Mouse (Mus musculus) gastrocnemius, postnatal 4 days (tissue): Measurements from ENCODE around the gene Etfbkmt. TPM values are rescaled to one million over a fixed set of nuclear protein-coding genes. Genes with fewer than 3 reads are reported as not detected.
"Not testable (repeated sequence)": the region's sequence is repeated elsewhere in the genome, so short reads cannot be mapped to it uniquely, and the experiment has no call there.

Source experiments
- DNase-seq, 2 experiments: peaks; one replicate each; pipeline ENCODE4 v3.0.0; 2021 to 2022; ENCODE audit warnings: low spot score in 2 of 2, mixed read lengths in 2 of 2
- long read RNA-seq, 2 experiments: library from polyadenylated mRNA; stranded (forward); transcript quantifications; one replicate each; pipeline ENCODE4 v2.0.0; 2021
- total RNA-seq, 2 experiments: library from RNA; stranded (reverse); gene quantifications; 2 replicates each; pipeline ENCODE4 v1.2.3; 2021

Etfbkmt gene
- total RNA-seq: 1 to 10 TPM; 8.0 to 9.0 TPM
- long read RNA-seq, experiment 1, partial matches to known transcripts: 0 of 6 reads
- long read RNA-seq, experiment 1, other reads (novel, unspliced or antisense): 1 of 6 reads
- long read RNA-seq, experiment 2, partial matches to known transcripts: 0 of 1 reads
- long read RNA-seq, experiment 2, other reads (novel, unspliced or antisense): 1 of 1 reads

- no peak for DNase-seq
Measured at GRCm38 (mm10) chr6:149139471-149139870, at the start of gene Etfbkmt. Etfbkmt (plus strand) TSS chr6:149139849.

DNA sequence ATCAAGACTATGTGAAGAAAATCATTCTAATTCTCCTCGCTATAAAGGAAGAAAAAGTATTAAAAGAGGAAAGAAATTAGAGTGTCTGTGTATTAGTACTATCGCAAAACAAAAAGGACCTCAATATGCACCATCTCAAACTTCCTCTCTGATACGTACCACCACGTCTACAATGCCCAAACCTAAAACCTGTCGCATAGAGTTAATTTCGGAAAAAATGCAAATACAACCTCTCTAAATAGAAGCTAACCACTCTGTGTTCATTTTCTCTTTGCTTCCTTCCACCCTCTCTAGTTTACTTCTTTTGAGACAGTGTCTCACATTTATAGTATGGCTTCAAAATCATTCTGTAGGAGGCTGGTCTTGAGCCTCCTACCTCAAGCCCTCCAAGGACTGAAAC lies 47.2 kb upstream of the Etfbkmt start:
- no peak for DNase-seq

- no peak for DNase-seq
Measured at GRCm38 (mm10) chr6:149093465-149093864, 46.2 kb upstream of the Etfbkmt start.

GRCm38 (mm10) chr6:149094555-149094954 lies 45.1 kb upstream of the Etfbkmt start:
- no peak for DNase-seq

GRCm38 (mm10) chr6:149095389-149095788 lies 44.3 kb upstream of the Etfbkmt start:
- no peak for DNase-seq

GRCm38 (mm10) chr6:149096233-149096632 lies 43.4 kb upstream of the Etfbkmt start:
- no peak for DNase-seq

DNA sequence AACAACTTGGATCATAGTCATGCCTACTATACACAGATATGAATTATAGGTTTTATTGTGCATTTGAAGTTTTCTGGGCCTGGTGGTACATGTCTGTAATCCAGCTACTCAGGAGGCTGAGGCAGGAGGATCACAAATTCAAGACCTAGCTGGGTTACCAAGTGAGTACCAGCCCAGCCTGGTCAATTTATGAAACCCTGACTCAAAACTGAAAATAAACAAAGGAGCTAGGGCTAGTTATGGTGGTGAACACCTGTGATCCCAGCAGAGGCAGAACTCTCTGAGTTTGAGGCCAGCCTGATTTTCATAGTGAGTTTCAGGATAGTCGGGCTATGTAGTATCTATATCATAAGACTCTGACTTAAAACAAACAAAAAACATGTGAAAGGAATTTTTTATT lies 42.4 kb upstream of the Etfbkmt start:
- DNase-seq: no peak

DNA sequence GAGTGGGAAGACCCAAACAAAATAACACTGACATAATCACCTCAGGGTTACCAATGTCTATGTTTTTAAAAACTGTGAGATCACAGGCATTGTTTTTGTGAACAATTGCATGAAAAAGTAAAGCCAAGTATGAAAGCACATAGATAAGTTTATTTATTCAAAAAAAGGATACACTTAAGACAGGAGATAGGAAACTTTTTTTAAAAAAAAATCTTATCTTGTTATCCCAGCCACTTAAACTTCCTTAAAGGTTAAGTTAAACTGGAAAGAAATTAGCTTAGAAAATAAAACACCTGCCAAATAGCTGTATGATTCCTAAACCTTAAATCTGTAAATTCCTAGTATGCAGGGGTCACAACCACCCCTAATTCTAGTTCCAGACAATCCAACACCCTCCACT lies 40.7 kb upstream of the Etfbkmt start:
- DNase-seq: no peak

DNA sequence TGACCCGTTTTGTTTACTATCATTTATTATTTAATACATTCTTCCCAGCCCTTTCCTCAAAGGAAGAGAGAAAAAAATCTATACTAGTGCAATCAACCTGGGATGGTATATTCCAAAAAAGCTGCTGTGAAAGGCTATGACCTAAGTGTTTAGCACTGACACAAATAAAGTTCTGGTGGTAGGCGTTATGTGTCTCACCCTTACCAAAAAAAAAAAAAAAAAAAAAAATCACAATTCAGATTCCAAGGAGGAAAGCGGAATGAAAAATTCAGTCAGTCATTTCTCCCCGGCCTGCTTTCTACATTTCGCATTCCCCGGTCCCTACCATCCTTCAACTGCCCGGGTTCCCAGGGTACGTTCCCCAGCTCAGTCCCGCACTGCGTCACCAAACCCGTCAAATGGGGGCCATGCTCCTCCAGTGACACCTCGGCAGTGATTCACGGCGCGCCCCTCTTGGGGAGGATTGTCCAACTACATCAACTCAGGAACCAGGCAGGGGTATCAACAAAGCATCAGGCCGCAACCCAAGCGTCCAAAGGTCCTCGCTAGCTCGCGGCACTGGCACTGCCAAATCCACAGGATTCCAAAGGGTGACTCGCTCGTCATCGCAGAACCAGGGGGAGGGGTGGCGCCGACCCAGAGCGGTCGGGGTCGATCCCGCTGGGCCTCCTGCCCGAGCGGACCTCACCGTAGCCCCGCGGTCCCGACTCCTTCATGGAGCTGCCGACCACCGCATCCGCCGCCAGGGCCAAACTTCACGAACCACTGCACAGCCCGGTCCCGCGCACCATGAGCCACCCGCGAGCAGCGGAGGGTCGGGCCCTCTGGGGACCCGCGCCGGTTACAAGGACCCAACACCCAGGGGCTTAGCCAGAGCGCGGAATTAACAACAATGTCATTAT lies 39.2 kb upstream of the Etfbkmt start:
- DNase-seq: peak; percentile 21 to 56

DNA sequence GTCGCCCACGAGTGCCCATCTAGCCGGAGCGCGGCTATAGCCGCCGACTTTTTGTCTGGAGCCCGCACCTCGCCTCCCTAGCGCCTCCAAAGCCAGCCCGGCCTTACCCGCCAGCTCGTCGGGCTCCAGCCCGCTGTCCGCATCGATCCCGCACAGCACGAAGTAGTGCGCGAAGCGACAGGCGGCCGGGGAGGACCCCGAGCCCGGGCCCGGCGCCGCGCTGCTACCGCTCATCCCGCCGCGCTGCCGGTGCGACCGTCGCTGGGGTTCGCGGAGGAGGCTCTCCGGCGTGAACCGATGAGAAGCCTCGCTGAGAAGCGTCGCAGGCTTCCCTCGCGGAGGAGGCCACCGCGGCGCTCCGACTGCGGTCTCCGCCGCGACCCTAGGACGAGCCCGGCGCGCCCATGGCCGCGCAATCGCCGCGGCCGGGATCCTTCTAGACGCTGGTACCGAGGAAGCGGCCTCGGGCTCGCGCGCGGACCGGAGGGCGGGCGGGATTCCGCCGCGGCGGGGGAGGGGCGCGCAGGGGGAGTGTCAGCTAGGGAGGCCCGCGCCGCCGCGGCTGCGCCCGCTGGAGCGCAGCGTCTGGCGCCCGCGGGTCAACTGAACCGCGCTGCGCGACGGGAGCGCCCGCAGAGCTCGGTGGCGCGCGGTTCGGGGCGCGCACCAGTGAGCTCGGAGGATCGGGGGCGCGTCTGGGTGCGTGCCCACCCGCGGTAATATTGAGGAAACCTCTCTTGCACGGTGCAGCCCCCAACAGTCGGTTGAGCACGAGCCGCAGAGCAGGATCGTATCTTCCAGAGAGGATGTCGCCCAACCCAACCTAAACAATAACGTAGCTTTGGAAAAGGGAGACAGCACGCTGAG lies 38.3 kb upstream of the Etfbkmt start, which contains the start of gene Dennd5b:
TSS of gene Dennd5b (minus strand) at position 605 of the 867 bp plus-strand sequence.
- peak; percentile 69 to 81 for DNase-seq

DNA sequence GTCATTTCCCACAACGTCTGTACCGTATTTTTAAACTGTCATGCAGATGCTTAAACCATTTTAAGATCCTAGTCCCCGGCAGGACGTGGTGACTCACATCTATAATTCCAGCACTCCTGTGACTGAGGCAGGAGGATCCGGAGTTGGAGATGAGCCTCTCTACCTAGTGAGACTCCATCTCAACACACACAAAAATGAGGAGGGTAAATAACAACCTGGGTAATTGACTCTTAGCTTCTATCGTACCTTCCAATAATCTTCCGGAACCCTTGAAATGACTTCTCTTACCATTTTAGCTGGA lies 37.8 kb upstream of the Etfbkmt start:
- DNase-seq: no peak

DNA sequence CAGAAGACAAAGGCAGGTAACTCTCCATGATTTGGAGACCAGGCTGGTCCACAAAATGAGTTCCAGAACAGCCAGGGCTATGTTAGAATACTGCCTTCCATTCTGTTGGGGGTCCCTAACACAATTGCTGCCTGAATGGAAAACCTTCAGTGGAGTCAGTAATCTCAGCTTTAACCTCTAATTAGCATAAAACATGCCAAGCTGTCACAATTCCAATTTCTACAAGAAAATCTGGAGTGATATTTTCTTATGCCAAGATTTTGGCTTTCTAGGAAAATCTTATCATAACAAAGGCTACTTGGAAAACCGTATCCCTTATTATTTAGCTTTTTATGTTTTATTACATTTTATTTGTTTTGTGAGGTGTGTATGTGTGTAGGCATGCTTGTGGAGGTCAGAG lies 36.2 kb upstream of the Etfbkmt start:
- no peak for DNase-seq

GRCm38 (mm10) chr6:149107615-149108014 lies 32.0 kb upstream of the Etfbkmt start:
- DNase-seq: no peak

DNA sequence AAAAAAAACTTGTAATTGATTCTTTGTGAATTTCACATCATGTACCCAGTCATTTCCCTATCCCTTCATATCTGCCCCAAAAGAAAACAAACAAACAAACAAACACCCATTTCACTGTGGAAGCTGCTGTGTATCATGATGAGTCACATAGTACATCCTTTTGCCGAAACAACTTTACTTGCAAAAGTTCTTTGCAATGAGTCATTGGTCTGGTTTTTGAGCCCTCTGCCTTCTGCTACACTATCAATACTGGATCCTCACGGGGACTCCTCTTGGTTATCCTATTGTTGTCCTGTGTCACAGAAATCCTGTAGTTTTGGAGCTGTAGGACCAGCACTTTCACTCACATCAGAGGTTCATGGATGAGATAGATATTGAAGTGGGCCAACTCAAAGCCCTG lies 30.7 kb upstream of the Etfbkmt start:
- no peak for DNase-seq

DNA sequence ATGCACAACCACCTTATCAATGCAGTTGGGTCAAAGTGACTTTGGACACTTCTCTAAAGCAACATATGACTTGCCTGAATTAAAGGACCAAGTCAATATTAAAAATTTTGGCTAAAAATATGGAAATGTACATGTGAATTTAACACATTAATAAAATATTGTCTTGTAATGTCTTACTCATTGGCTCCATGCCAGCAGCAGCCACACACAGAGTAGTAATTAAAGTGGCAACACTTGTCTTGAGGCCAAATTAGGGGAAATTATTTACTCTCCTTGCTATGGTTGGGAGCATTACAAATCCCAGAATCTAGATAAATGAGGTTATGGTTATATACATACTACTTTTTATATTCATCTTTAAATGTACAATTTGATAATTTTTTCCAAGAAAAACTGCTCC lies 22.7 kb upstream of the Etfbkmt start:
- no peak for DNase-seq

- no peak for DNase-seq
Measured at GRCm38 (mm10) chr6:149118935-149119334, 20.7 kb upstream of the Etfbkmt start.

DNA sequence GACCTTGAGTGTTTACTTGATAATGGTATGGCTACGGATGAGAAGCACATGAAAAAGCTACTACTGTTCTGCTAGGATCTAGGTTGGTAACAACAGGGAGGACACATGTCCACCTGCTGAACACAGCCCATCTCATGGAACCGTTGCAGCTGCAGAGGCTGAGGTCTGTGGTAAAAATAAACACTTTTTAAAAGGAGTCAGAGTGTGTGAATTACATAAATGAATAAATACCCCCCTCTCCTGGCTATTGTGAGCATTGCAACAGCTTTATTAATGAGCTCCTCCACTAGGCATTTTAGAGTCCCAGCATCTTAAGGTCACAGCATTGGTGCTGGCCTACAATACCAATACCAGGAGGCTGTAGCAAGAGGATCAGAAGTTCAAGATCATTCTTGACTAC lies 19.8 kb upstream of the Etfbkmt start:
- DNase-seq: peak; percentile 18 to 52

GRCm38 (mm10) chr6:149123042-149123441 lies 16.6 kb upstream of the Etfbkmt start:
- DNase-seq: no peak

DNA sequence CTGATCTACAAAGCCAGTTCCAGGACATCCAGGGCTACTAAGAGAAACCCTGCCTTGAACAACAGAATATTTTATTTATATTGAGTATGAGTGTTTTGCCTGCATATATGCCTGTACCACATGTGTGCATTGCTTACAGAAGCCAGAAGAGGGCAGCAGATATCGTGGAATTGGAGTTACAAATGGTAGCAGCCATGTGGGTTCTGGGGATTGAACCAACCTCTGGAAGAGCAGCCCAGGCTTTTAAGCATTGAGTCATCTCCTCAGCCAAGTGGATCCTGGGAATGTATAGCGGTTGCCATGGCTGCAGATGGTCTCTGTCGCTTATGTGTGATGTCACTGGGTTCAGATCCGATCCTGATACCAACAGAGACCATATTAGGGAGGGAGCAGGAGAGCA lies 13.0 kb upstream of the Etfbkmt start:
- DNase-seq: peak in 1 of 2 experiments; percentile 20

DNA sequence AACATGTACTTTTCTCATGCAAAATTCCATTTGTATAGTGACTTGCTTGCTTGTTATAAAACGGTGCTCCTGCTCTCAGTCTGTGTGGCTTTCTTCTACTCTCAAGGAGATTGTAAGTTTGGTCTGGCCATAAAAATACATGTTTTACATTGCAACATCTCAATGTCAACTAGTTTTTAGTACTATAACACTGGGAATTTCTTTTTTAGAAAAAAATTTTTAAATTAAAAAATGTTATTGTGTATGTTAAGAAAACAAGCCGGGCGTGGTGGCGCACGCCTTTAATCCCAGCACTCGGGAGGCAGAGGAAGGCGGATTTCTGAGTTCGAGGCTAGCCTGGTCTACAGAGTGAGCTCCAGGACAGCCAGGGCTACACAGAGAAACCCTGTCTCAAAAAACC lies 9.8 kb upstream of the Etfbkmt start, which contains the start of gene Gm10203:
TSS of gene Gm10203 (plus strand) at position 301 of the 400 bp plus-strand sequence.
- not testable (repeated sequence) for DNase-seq

DNA sequence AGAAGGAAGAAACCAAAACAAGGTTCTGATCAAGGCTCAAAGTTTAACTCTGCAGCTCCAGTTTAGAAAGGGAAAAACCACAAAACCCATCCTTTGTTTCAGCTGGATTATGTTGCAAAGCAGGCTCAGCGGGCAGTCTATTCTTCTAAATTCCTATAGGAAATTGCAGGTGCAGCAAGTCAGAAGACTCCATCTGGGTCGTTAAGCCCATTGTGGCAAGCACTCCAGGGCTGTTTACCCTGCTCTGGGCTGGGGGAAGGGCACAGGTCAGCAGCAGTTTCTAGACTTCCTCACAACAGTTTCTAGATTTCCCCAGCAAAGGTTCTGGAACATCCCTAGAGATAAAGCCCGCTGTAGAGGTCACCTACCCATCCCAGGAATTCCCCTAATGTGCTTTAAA lies 8.5 kb upstream of the Etfbkmt start:
- no peak for DNase-seq
